Mouse (Mus musculus) CH12F3 (cell line): ENCODE measurements around the gene Bcl11b.

ENCODE experiments used
- in situ Hi-C: fragments of 300-500 bp; cut with MboI; formaldehyde crosslinking; loops from 2 replicates; pipeline ENCODE4 v1.14.3; 2020; ENCODE audit warnings: low sequenced_read_pairs

Gene Bcl11b

GRCm38 (mm10) chr12:107940774-107941173 lies 62.6 kb downstream of the Bcl11b start:
- in situ Hi-C loops = no loop called here

- in situ Hi-C loops = no loop called here
Measured at GRCm38 (mm10) chr12:107939177-107939576, 64.2 kb downstream of the Bcl11b start.

GRCm38 (mm10) chr12:107936972-107937371 lies 66.4 kb downstream of the Bcl11b start:
- in situ Hi-C loops = no loop called here

- in situ Hi-C loops = no loop called here
Measured at GRCm38 (mm10) chr12:107936406-107936805, 67.0 kb downstream of the Bcl11b start.

GRCm38 (mm10) chr12:107934831-107935437 lies 68.5 kb downstream of the Bcl11b start:
- in situ Hi-C loops = no loop called here

GRCm38 (mm10) chr12:107932140-107932539 lies 71.3 kb downstream of the Bcl11b start:
- in situ Hi-C loops = no loop called here

GRCm38 (mm10) chr12:107931476-107931875 lies 71.9 kb downstream of the Bcl11b start:
- in situ Hi-C loops = no loop called here

GRCm38 (mm10) chr12:107930611-107931350 lies 72.6 kb downstream of the Bcl11b start:
- in situ Hi-C loops = no loop called here

- in situ Hi-C loops = no loop called here
Measured at GRCm38 (mm10) chr12:107928905-107929304, 74.5 kb downstream of the Bcl11b start.

- in situ Hi-C loops = no loop called here
Measured at GRCm38 (mm10) chr12:107928464-107928901, 74.9 kb downstream of the Bcl11b start.

GRCm38 (mm10) chr12:107927961-107928431 lies 75.4 kb downstream of the Bcl11b start:
- in situ Hi-C loops = no loop called here

- in situ Hi-C loops = no loop called here
Measured at GRCm38 (mm10) chr12:107926074-107926855, 77.1 kb downstream of the Bcl11b start.

- in situ Hi-C loops = no loop called here
Measured at GRCm38 (mm10) chr12:107924696-107925095, 78.7 kb downstream of the Bcl11b start.

GRCm38 (mm10) chr12:107923963-107924362 lies 79.4 kb downstream of the Bcl11b start:
- in situ Hi-C loops = no loop called here

GRCm38 (mm10) chr12:107922180-107922579 lies 81.2 kb downstream of the Bcl11b start:
- in situ Hi-C loops = no loop called here

GRCm38 (mm10) chr12:107921566-107921965 lies 81.8 kb downstream of the Bcl11b start:
- in situ Hi-C loops = no loop called here

GRCm38 (mm10) chr12:107921154-107921553 lies 82.2 kb downstream of the Bcl11b start:
- in situ Hi-C loops = no loop called here

- in situ Hi-C loops = no loop called here
Measured at GRCm38 (mm10) chr12:107920716-107921115, 82.7 kb downstream of the Bcl11b start.

- in situ Hi-C loops = no loop called here
Measured at GRCm38 (mm10) chr12:107920076-107920475, 83.3 kb downstream of the Bcl11b start.

- in situ Hi-C loops = no loop called here
Measured at GRCm38 (mm10) chr12:107918779-107919178, 84.6 kb downstream of the Bcl11b start.

GRCm38 (mm10) chr12:107916008-107916407 lies 87.4 kb downstream of the Bcl11b start:
- in situ Hi-C loops = no loop called here
